Mouse (Mus musculus): ENCODE measurements around the gene Zfp91.

- TF ChIP-seq MAX (IDR thresholded peaks at IDR 0.05; ENCODE audit: low read depth) (no peak), POLR2A (IDR thresholded peaks at IDR 0.05; ENCODE audit: insufficient read length, low read depth) (no peak), MYOD1 (IDR thresholded peaks at IDR 0.05; ENCODE audit: control insufficient read depth in 1 of 3, insufficient read length in 2 of 3, low read depth in 2 of 3) (no peak), POLR2AphosphoS2 (IDR thresholded peaks at IDR 0.05; ENCODE audit: insufficient read length, low read depth) (no peak), TCF12 (IDR thresholded peaks at IDR 0.05; ENCODE audit: insufficient read depth, poor library complexity, severe bottlenecking) (no peak), USF1 (IDR thresholded peaks at IDR 0.05; ENCODE audit: low read depth) (no peak), E2F4 (IDR thresholded peaks at IDR 0.05; ENCODE audit: insufficient read depth) (no peak), MYOG (IDR thresholded peaks at IDR 0.05; ENCODE audit: control insufficient read depth in 1 of 3, insufficient read depth in 1 of 3, insufficient read length in 2 of 3, low read depth in 2 of 3) (no peak), SRF (IDR thresholded peaks at IDR 0.05; ENCODE audit: control insufficient read depth, insufficient read length, low read depth) (no peak), TCF3 (IDR thresholded peaks at IDR 0.05; ENCODE audit: insufficient read length, low read depth) (no peak), CEBPB (IDR thresholded peaks at IDR 0.05; ENCODE audit: insufficient read depth, poor library complexity, severe bottlenecking) (no peak)
Measured at GRCm38 (mm10) chr19:12756286-12756685, 39.6 kb downstream of the Zfp91 start.
